Mouse (Mus musculus) bone marrow macrophage, adult 2 months (primary cell): ENCODE results near the gene Ampd2.

Experiments used
- CTCF ChIP-seq: IDR thresholded peaks from 2 replicates; pipeline ENCODE4 v1.5.1; 2012; ENCODE audit warnings: low read depth, mild to moderate bottlenecking, low read length, moderate library complexity
- POLR2A ChIP-seq: IDR thresholded peaks from 2 replicates; pipeline ENCODE4 v1.6.1; 2012; ENCODE audit warnings: mild to moderate bottlenecking, low read depth, low read length, borderline replicate concordance

GRCm38 (mm10) chr3:108129804-108130203 is 43.4 kb upstream of the Ampd2 start:
- TF ChIP-seq CTCF (no peak), POLR2A (no peak)
